Mouse (Mus musculus) mature B cell (primary cell): ENCODE results near the gene Pim1.

Source experiments
- in situ Hi-C: fragments of 300-500 bp; cut with MboI; formaldehyde crosslinking; loops from 2 replicates; pipeline ENCODE4 v1.14.3; 2019

Gene Pim1

GRCm38 (mm10) chr17:29493461-29493980 lies 3.0 kb downstream of the Pim1 start:
- in situ Hi-C loops: loop anchor here (5.0 kb wide), 1 partner anchor 96 kb away; no protein-coding TSS in a partner anchor

DNA sequence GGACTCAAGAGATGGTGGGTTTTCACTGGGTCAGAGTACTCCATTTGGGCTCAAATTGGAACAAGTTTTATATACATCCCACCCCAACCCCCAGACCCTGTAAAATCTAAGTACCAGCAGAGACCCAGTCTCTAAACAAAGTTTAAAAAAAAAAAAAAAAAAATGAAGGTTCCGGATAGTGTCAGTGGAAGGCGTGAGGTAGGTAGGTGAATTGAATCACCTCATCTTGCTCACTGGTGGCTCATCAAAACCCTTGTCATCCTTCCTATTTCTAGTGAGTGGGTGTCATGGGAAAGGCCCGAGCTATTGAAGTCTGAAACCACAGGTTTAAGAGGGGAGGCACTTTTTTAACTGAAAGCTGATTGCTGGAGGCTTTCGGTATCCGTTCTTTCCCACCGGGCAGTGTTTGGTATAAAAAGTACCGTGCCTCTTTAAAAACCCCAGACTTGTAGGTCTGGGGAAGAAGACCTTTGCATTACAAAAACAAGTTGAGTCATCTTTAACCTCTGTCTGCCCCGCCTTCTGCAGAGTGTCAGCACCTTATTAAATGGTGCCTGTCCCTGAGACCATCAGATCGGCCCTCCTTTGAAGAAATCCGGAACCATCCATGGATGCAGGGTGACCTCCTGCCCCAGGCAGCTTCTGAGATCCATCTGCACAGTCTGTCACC lies 3.6 kb downstream of the Pim1 start:
- in situ Hi-C loops: loop anchor here (5.0 kb wide), 1 partner anchor 97 kb away; no protein-coding TSS in a partner anchor

GRCm38 (mm10) chr17:29494732-29495076 lies 4.2 kb downstream of the Pim1 start:
- in situ Hi-C loops: loop anchor here (5.0 kb wide), 2 partner anchors 97 to 227 kb away; partner anchors contain the start of gene BC004004

- in situ Hi-C loops: loop anchor here (5.0 kb wide), 1 partner anchor 229 kb away; the partner anchor contains the start of gene BC004004
These were observed 5.9 kb downstream of the Pim1 start for GRCm38 (mm10) chr17:29496211-29497070.

DNA sequence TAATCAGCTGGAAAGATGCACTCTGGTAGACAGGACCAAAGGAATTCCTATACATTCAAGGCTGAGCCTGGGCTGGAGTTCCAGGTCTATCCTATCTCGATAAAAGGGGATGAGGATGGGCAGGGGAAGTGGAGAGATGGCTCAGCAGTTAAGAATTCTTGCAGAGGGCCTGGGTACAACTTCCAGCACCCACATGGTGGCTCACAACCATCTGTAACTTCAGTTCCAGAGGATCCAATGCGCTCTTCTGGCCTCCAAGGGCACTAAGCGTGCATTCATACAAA lies 6.5 kb downstream of the Pim1 start:
- in situ Hi-C loops: loop anchor here (5.0 kb wide), 1 partner anchor 230 kb away; the partner anchor contains the start of gene BC004004

- in situ Hi-C loops: loop anchor here (5.0 kb wide), 1 partner anchor 230 kb away; the partner anchor contains the start of gene BC004004
These were observed 6.9 kb downstream of the Pim1 start for GRCm38 (mm10) chr17:29497481-29497880.

GRCm38 (mm10) chr17:29498028-29498427 lies 7.5 kb downstream of the Pim1 start:
- in situ Hi-C loops: loop anchor here (5.0 kb wide), 1 partner anchor 231 kb away; the partner anchor contains the start of gene BC004004

DNA sequence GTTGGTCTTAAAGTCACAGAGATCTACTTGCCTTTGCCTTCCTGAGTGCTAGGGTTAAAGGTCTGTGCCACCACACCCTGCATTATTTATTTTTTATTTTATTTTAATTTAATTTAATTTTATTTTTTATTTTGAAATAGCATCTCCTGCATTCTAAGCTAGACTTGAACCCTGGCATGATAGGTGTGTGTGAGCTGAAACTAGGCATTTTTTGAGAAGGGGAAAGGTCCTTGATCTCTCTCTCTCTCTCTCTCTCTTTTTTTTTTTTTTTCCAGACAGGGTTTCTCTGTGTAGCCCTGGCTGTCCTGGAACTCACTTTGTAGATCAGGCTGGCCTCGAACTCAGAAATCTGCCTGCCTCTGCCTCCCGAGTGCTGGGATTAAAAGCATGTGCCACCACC lies 8.4 kb downstream of the Pim1 start:
- in situ Hi-C loops: loop anchor here (5.0 kb wide), 1 partner anchor 232 kb away; the partner anchor contains the start of gene BC004004

DNA sequence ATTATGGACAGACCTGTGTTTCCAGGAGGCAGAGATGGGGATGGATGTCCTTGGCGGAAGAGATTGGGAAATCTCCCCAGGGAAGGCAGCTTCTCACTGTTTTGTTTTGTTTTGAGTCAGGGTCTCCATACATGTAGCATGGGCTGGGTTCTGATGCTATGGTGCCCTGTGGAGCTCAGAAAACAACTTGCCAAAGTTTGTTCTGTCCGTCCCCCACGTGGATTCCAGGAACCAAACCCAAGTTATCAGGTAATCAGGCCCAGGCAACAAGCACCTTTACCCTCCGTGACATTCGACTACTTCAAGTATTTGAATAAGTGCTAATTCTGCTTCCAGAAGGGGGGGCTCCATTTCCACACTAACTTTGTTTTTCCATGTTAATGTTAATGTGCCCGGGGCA lies 9.0 kb downstream of the Pim1 start:
- in situ Hi-C loops: loop anchor here (5.0 kb wide), 1 partner anchor 232 kb away; the partner anchor contains the start of gene BC004004

DNA sequence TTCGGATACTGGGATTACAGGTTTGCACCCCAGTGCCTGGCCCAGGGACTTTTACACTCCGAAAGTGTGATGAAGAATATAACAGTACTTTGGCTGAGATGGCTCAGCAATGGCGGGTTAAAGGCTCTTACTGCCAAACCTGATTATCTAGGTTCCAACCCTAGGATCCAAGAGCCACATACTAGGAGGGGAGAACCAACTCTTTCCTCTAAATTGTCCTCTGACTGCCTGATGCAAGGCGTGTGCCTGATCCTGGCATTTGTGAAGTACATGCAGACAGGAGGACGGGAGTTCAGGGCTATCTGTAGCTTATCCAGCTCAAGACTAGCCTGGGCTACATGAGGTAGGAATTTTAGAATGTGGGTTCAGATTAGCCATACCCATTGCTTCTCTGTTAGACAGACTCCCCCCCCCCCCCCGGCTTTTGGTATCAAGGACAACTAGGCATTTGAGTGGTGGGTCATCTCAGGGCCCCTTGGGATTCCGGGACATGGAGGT lies 9.7 kb downstream of the Pim1 start:
- in situ Hi-C loops: no loop called here

DNA sequence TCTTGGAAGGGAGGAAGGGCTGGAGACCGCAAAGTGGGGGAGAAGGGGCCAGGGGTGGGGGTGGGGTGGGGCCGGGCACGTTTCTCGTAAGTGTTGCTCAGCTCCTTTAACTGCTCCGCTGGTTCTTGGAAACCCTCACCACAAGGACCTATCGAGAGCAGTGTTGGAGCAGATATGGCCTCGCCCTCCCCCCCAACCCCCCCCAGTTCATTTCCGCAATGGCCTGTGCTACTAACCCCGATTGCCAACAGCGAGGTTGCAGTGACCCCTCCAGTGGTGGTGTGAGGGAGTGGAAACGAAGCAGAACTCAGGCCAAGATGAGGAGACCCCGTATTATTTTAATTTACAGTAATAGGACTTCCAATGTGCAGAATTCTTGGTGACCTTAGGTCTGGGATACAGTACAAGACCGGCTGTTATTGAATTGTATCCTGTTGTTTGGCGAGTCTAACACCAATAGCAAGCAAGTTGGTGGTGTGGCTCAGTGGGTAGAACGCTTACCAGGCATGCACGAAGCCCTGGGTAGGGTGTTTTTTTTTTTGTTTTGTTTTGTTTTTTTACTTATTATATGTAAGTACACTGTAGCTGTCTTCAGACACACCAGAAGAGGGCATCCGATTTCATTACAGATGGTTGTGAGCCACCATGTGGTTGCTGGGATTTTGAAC lies 10.4 kb downstream of the Pim1 start:
- in situ Hi-C loops: no loop called here

DNA sequence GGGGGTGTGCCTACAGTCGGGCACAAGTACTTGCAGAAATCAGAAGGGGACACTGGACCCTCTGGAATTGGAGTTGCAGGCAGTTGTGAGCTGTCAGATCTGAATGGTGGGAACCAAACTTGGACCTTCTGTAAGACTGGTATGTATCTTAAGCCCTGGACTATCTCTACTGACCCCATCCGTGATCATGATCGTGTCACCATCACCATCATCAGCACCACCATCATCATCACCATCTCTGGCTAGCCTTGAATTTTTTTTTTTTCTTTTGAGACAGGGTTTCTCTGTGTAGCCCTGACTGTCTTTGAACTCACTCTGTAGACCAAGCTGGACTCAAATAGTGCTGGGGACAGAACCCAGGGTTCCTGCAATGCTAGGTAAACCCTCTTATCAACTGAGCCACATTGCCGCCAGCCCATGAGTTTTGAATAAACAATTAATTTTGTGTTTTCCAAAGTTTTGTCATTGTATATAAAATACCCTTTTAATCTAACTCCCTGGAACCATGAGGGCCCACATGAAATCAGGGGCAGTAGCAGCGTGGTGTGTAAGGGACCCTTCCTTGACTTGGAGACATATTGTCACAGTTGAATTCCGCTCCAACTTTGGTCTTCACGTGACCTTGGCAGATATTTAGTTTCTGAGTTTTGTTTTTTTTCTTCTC lies 11.6 kb downstream of the Pim1 start:
- in situ Hi-C loops: no loop called here

DNA sequence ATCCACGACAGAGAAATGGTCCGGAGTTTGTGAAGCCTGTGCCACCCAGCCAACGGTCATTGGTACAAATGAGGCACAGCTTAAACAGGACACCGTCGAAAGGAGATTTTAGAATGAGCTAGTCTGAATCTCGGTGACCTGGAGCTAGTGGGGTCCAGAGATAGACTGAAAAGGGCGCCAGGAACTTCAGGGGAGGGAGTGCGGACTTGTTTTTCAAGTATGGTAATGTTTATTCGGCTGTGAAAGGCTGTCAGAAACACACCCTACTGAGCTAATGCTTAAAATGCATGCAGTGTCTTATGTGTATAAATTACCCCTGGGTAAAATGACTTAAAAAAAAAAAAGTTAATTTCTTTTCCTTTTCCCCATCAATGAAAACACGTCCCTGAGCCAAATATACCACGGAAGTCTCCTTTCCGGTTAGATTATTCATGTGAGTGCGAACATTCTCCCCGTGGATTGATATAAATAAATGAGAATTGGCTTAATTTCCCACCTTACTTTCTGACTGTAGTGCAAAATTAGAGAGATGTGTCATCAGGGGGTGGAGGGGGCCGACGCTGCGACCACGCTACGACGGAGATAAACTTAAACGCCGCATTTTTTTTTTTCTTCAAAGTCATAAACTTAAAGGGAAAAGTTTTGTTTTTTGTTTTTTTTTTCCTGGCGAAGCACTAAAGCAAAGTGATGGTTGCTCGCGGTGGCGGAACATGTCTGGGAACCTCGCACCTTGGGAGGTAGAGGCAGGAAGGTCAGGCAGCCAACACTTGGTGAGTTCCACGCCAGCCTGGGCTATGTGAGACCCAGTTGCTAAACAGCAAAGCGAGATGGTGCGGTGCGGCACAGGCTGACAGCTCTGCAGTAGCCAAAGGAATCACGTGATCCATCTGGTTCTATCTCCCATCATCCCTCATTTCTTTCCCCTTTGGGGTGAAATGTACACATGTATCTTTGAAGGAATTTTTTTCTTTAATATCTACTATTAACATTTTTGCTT lies 12.4 kb downstream of the Pim1 start:
- in situ Hi-C loops: no loop called here

DNA sequence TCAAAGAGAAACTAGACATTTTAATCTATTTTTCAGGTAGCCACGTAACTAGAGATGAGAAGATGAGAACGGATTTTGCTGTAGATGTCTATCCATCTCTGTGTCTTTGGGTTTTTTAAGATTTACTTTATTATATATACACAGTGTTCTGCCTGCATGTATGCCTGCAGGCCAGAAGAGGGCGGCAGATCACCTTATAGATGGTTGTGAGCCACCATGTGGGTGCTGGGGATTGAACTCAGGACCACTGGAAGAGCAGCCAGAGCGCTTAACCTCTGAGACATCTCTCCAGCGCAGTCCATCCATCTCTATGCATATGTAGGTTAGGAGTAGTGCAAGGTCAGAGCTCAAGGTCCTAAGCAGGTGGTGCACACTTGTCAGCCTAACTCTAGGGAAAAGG lies 13.1 kb downstream of the Pim1 start:
- in situ Hi-C loops: no loop called here

GRCm38 (mm10) chr17:29508927-29509608 lies 18.5 kb downstream of the Pim1 start:
- in situ Hi-C loops: no loop called here

DNA sequence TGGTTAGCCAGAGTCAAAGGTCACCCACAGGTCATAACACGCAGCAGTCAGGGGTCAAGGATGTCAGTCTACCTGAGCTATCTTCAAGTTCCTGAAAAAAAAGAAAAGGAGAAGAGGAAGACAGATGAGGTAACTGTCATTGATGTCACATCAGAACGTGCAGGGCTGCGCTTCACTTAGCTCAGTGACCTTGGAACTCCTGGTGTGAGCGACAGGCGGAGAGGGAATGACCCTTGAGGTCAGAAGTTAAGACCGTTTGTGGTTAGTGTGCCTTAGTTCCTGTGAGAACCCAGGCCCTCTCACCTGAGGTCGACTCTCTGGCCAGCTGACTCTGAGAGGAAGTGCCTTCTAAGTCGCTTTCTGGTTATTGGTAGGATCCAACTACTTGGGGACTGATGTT lies 20.1 kb downstream of the Pim1 start:
- in situ Hi-C loops: loop anchor here (5.0 to 10.0 kb wide), 2 partner anchors 128 to 466 kb away; no protein-coding TSS in a partner anchor

DNA sequence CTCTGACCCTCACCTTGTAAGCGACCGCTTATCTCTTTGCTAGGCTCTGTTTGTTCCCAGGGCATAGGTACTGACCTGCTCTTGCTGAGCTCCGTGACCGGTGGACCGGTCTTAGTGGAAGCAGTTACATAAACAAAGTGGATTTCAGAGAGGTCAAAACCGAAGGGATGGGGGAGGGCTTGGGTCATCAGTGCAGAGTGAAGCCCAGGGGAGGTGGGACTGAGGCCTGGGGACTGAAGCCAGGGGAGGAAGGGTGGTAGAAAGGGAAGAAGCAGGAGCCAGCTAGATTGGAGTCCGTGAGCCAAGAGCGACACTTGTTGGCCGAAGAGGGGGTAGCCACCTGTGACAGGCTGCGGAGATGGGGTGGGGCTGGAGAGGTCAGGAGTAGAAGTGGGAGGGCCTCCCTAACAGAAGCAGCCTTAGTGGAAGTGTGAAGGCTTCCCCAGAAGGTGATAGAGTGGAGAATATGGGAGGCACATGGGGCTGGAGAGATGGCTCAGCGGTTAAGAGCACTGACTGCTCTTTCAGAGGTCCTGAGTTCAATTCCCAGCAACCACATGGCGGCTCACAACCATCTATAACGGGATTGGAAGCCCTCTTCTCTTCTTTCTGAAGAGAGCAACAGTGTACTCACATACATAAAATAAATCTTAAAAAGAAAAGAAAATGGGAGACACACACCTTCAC lies 22.6 kb downstream of the Pim1 start:
- in situ Hi-C loops: loop anchor here (5.0 to 10.0 kb wide), 2 partner anchors 131 to 468 kb away; no protein-coding TSS in a partner anchor

DNA sequence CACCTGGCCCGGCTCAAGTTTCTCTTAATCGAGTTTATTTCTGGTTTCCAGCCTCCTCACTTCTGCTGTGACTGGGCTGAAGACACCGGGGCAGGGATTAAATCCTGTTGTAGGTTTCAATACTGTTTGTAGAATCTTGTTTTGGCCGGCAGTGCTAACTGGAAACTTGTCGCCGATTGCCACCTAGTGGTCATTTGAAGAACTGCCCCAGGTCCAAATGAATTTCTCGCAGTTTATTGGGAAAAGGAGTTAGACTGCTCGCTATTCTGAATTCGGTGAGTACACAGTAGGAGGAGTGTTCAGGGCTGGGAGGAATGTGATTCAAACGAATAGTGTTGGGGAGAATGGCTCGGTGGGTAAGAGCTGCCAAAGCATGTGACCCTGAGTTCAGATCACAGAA lies 23.9 kb downstream of the Pim1 start:
- in situ Hi-C loops: loop anchor here (5.0 to 10.0 kb wide), 2 partner anchors 132 to 470 kb away; no protein-coding TSS in a partner anchor
